Mouse (Mus musculus): Measurements from ENCODE around the gene Kcnh6.
"Not testable (repeated sequence)": the region's sequence is repeated elsewhere in the genome, so short reads cannot be mapped to it uniquely, and the experiment has no call there.

The Kcnh6 gene

DNA sequence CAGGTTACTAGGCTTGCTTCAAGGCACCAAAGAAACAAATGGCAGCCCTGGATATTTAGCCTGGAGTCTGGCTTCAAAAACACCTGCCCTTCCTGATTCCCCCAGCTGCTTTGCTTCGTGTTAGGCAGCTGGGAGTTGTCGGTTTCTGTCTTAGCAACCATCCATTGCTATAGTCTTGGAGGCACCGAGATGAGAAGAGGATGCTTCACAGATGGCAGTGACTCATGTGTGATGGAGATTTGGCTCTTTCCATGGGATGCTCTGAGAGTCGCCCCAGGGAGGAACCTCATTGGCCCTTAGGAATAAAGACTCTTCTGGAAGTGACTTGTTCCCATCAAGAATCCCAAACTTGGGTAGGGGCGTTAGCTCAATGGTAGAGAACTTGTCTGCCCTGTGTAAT lies 8.5 kb downstream of the Kcnh6 start:
- DNase-seq = no peak

DNA sequence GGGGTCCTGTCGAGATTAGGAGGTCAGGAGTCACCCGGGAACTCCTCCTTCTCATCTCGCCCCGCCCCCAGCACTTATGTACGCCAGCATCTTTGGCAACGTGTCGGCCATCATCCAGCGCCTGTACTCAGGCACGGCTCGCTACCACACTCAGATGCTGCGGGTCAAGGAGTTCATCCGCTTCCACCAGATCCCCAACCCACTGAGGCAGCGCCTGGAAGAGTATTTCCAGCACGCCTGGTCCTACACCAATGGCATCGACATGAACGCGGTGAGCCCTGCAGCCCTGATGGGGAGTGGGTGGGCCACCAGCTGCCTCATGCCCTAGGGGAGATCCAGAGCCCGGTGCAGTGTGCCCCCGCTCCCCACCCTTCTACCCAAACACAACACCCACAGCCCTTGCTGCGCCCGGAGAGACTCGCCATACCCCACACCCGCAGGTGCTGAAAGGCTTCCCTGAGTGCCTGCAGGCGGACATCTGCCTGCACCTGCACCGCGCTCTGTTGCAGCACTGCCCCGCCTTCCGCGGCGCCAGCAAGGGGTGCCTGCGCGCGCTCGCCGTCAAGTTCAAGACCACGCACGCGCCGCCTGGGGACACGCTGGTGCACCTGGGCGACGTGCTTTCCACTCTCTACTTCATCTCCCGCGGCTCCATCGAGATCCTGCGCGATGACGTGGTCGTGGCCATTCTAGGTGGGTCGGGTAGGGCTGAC lies 12.3 kb downstream of the Kcnh6 start:
- no peak for DNase-seq

DNA sequence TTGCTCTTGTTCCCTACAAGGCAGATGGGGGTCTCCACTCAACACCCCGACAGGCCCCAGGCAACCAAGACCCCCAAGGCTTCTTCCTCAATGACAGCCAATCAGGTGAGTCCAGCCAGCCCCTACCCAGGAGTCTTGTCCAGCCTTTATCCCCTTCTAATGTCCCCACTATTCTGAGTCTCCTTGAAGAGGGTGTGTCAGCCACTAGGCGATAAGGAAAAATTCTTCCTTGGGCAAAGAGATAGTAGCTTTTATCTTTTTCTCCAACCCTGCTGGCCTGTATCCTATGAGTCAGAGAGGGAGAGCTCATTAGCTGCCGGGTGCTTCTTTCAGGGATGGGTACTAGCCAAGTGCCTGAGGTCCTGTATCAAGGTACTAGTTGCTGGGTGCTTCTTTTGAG lies 17.9 kb downstream of the Kcnh6 start:
- DNase-seq = no peak

DNA sequence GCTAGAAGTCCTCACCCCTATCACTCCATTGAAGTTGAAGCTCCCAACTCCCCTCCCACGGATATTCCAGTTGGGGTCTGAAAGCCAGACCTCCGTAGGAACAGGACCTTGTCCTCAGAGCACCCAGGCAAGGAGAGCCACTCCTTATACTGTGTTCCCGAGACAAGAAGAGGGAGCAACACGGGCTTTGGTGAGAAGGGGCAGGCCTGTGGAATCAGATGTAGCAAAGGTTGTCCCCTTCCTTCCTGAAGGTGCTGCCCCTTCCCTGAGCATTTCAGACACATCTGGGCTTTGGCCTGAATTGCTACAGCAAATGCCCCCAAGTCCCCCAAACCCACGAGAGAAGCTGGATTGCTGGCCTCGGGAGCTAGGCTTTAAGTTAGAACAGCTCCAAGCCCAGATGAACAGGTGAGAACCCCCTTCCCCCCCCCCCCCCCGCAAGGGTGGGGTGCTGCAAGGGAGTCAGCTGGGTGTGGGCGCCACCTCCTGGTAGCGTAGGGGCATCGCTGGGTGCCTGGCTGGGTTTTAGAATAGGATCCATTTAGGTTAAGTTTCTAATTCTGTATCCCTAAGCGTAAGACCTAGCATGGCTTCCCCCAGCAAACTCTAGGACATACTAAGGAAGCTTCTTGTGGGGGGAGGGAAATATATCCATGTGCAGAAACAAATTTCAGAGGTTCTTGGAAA lies 18.7 kb downstream of the Kcnh6 start:
- DNase-seq = peak; percentile 73

DNA sequence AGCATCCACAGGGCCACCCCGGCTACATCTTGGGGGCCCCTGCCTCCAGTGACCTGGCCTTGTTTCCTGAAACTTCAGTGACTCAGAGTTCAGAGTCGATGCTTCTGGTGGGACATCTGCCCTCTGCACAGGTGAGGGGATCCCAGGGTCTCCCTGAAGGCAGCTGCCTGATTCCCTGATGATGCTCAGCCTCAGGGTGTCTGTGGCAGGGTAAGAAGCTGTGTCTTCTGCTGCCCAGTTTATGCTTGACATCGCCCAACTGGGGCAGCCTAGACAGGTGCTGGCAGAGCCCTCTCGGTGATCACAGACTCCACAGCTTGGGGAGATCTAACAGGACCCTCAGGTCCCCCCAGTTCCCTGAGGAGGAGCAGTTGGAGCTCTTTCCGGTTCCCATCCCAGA lies 19.7 kb downstream of the Kcnh6 start:
- no peak for DNase-seq

DNA sequence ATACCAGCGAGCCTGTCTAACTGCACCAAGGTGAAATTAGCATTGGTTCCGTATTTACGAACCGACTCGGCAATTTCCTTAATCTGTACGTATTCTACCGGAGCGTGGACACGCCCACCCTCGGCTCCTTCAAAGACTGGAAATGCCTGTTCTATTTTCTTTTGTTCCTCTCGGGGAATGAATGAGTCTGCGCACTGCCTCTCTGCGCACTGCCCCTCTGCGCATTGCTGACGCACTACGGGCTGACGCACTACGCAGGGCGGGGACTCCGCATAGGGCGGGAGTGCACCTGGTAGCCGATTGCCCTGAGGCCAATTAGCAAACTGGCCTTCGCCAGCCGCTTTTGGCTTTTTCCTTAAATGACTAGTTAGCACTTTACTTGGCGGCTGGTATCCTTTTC lies 24.1 kb downstream of the Kcnh6 start:
- DNase-seq = not testable (repeated sequence)

DNA sequence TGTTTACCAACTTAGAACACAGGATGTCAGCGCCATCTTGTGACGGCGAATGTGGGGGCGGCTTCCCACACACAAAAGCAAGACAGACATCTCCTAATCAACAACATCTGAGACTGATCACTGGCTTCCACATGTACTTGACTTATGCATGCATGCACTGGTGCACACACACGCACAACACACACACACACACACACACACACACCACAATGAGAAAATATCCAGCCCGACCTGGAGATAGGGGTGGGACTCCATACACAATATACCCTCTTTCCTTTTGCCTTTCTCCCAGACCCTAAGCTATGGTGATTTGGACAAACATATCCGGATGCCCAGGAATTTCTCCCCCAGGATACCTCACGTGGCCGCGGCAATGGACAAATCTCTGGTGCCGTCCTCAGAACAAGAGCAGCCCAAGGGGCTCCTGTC lies 25.6 kb downstream of the Kcnh6 start:
- no peak for DNase-seq

DNA sequence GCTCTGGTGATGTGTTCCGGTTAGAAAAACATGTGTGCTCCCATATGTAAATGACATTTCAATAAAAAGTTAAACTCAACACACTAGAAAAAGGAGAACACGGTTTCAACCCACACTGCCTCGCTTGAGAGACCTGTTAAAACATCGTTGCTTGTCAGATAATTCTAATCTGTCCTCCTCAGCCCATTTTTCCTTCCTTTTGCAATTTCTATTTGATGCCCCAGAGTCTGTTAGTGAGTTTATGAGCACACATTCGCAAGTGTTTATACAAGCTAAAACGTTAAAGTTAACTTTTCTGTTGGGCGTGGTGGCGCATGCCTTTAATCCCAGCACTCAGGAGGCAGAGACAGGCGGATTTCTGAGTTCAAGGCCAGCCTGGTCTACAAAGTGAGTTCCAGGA lies 27.1 kb downstream of the Kcnh6 start:
- no peak for DNase-seq

DNA sequence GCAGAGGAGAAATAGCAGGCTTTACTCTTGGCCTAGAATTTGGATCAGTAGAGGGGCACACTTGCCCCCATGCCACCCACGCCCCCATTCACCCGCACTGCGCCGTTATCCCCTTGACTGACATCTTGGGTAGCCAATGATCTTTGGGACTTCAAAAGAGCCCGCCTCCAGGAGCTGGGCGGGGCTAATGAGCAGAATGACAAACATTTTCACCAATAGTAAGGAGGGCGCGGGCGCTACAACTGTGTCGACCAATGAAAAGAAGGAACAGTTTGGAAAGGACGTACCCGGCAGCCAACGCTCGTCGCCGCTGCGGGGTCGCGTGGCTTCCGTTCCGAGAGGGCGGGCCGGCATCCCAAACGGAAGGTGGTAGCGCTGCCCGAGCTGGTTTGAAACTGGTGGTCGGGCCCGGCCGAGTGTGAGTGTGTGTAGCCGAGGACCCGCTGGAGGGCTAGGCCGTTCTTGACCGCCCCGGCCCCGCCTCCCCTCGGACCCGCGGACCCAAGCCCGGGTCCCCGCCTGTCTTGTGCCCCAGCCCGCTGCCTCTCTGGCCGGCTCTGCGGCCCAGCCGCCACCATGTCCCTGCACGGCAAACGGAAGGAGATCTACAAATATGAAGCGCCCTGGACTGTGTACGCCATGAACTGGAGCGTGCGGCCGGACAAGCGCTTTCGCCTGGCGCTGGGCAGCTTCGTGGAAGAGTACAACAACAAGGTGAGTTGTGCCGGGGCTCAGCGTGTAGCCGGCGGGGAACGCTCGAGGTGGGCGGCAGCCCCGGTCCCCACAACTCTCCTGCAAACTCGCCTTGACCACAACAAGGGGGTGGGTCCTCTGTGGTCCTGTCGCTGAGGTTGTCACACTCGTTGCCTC lies 28.9 kb downstream of the Kcnh6 start, which contains the start of gene Dcaf7:
Gene Dcaf7 (plus strand): TSS at position 325 of the 870 bp plus-strand sequence.
- peak; percentile 95 for DNase-seq

DNA sequence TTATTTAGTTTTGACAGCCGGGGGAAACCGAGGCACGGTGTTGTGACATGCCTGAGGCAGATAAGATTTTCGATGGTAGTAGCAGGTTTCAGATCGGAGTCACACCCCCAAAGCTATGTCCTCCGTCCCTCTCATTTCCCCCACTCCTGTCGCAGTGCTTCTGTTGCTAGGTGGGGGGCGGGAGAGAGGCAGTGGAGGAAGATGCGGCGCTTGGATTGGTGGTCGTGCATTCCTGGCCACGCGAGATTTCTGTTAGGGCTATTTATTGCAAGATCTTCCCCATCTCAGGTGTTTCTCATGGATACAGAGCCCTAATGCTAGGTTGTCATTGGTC lies 29.5 kb downstream of the Kcnh6 start:
- no peak for DNase-seq

DNA sequence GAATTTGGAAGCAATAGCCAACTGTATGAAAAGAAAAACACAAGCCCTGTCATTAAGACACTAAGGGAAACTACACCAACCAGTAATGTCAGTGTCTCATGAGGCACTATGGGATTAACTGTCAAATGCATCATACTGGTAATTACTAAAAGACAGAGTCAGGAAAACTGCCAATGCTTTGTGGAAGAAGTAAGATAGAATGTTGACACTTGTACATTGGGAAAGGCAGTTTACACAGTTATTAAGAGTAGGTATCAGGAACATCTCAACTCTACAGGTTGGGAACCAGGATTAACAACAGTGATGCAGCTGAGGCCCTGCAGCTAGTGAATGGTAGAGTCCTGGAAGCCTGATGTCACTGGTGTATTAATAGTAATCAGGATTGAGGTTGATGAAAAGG lies 36.4 kb downstream of the Kcnh6 start:
- no peak for DNase-seq

DNA sequence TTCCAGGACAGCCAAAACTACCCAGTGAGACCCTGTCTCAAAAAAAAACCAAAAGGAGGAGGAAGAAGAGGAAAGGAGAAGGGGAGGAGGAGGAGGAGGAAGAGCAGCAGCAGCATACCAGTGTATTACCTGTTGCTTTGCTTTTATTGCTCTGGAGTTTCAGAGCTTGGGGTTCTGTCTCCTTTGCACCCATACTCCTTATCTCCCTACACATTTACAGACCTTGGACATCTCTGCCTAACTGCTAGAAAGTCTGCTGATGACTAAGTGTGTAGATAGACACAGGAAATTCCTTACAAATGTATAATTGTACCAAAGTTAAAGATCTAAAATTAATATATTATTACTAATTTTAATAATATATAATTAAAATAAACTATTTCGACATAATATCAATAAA lies 37.3 kb downstream of the Kcnh6 start:
- DNase-seq = no peak

DNA sequence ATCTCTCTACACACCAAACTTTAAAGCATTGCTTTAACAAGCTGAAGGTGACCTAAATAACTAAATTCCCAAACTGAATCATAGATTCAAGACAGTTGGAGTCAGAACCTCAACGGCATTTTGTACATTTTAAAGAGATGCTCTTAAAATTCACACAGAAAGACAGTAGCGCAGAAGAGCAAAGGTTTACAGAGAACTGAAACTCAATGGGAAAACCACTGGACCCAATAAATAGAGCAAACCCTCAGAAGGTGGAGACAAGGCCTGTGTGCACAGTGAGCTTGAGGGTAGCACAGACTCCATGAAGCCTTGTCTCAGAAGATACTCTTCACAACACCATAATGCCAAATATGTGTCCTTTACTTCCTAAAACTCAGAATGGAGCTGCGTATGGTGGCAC lies 37.9 kb downstream of the Kcnh6 start:
- DNase-seq = no peak

DNA sequence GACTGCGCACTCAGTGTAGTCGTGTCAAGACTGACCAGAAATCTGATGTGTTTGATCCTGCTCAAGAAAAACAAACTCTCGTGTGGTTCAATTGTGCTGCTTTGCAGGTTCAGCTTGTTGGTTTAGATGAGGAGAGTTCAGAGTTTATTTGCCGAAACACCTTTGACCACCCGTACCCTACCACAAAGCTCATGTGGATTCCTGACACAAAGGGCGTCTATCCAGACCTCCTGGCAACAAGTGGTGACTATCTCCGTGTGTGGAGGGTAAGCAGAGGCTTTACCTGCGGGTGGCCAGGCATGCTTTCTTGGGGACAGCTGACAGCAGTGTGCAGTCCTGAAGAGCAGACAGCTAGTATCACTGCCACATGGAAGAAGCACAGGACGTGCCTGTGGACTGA lies 38.7 kb downstream of the Kcnh6 start:
- DNase-seq = no peak

DNA sequence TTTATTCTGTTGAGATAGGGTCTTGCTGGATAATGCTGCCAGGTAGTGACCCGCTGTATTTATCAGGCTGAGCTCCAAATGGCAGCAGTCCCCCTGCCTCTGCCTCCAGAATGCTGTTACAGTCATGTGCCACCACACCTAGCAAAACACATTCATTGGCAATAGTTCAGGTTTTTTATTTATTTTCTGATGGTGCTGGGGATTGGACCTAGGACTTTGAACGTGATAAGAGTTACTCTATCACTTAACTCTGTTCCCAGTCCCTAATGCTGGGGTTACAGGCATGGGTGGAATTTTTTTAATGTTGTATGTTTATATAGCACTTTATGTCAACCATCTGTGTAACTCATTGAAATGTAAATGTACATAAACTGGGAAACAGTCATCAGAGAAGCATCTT lies 46.0 kb downstream of the Kcnh6 start:
- DNase-seq = no peak

DNA sequence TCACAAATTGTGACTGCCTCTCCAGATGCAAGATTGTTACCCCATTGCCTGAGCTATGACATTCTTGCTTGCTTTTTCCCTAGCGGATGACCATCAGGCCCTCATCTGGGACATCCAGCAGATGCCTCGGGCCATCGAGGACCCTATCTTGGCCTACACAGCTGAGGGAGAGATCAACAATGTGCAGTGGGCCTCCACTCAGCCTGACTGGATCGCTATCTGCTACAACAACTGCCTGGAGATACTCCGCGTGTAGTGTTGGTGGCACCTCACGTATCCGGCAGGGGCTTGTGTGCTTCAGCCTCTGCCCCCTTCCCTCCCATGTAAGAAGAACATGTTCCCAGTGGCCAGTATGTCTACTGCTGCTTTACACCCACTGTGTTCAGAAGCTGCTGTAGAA lies 46.7 kb downstream of the Kcnh6 start:
- DNase-seq = no peak

DNA sequence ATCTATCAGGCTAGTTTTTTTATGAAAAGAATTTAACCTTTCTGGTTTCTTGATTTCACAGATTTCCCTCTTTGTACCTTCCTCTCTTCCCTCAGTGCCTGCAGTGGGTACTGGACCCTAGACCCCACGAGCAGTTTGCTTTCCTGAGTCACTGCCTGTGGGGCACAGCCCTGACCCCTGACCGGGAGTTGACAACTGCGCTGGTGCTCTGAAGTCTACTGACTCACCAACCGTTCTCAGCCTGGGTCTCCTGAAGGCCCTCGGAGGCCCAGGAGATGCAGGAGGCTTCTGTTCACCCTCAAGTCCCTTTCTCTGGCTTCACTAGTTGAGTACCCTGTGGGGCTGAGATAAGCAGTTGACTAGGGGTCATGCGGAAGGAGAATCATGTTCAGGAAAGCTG lies 47.4 kb downstream of the Kcnh6 start:
- no peak for DNase-seq

DNA sequence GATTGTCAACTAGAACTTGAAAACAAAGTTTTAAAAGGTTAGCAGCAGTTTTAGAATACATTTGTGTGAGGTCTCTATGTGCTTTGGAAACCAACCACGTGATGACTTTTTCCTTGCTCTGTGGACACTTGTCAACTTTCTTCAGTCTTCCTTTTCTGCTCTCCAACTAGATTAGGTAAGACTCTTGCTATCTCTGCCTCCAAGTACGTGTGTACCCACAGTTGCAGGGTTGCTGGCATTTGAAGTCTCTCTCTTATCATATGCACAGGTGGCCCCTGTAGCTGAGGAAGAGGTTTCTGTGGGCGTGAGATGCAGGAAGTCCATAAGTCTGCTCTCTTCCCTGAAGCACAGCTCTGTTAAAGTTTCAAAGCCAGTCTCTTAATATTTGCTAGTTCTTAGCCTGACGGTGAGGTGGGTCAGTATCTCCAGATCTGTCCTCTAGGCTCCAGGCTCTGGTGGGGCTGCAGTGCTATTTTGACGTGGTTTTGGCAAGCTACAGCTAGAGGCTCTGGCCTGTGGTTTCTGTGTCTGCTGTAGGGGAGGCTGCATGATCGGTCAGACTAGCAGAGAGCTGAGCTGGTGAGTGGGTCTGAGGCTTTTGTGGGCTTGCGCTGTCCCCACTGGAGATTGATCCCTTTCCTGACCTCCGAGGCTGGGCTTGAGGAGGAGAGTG lies 49.0 kb downstream of the Kcnh6 start:
- no peak for DNase-seq

DNA sequence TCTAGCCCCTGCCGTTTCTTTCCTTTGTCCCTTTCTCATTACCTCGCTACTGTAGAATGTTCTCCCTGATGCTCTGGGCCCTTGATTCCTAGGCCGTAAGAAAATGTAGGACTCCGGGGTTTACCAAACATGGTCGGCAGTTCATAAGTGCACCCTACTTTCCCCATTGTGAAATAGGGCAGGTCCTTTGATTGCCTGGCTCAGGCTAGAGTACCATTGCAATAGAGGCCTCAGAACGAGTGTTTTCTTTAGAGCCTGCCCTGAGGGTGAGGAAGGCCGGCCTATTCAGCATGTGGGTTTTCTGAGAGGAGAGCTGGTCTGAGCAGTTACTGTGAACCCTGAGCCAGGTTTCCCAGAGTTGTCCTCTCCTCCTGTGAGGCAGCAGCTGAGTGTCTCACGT lies 50.1 kb downstream of the Kcnh6 start:
- DNase-seq = no peak

DNA sequence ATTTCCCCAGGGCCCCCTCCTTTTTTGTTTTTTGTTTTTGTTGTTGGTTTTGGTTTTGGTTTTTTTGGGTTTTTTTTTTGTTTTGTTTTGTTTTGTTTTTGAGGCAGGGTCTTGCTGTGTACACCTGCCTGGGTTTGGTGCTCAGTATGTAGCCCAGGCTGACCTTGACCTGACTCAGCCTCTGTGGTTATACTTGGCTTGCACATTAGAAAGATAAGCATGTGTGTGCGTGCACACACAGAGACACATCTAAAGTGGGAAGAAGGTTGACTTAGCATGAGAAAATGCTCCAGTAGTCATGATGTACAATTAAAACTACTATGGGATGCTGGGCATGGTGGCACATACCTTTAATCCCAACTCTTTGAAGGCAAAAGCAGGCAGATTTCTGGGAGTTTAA lies 52.6 kb downstream of the Kcnh6 start:
- no peak for DNase-seq

DNA sequence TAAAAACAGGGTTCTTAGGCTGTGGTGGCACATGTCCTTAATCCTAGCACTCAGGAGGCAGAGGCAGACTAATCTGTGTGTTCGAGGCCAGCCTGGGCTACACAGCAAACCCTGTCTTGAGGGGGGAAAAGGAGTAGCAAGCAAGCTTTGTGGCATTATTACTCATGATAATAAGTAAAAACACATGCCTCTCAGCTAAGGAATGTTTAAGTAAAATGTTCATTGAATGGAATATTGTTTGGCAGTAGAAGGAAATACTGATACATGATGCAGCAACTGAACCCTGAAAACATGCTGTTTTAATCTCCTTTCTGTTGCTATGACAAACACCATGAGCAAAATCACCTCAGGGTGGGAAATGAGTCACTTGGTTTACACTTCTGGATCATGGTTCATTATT lies 53.4 kb downstream of the Kcnh6 start:
- DNase-seq = no peak

DNA sequence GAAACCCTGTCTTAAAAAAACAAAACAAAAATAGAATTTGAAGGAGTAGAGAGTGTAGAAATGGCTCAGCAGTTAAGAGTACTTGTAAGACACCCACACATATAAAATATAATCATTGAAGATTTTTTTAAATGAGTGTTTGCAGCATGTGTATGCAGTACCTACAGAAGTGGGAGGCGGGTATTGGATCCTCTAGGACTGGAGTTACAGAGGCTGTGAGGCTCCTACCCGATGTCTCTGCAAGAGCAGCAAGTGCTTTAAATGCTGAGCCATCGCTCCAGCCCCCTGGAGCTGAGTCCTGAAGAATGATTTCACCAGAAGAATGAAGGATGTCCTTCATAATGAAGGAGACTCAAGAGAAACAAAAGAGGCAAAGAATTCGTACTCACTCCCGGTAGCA lies 55.8 kb downstream of the Kcnh6 start:
- no peak for DNase-seq
